Mouse (Mus musculus): Measurements from ENCODE around the gene Ttll10.

The Ttll10 gene

DNA sequence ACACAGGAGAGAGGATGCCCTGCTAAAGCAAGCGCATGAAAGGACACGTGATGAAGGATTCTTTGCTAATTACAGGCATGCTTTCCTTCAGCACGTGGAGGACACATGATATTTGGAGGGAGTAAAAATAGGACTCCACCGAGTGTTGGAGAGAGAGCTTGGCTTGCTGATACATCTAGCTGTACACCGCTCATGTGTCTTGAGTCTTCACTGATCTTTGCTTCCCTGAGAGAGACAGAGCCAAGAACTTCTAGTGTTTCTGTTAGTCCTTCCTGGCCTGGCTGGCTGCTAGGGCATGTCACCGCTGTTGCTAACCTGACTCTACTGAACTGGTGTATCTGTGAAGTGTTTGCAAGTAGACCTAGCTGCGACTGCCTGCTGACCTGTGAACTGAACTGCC, 35.0 kb downstream of the Ttll10 start:
- DNase-seq (ENCODE audit: low spot score), result no peak

DNA sequence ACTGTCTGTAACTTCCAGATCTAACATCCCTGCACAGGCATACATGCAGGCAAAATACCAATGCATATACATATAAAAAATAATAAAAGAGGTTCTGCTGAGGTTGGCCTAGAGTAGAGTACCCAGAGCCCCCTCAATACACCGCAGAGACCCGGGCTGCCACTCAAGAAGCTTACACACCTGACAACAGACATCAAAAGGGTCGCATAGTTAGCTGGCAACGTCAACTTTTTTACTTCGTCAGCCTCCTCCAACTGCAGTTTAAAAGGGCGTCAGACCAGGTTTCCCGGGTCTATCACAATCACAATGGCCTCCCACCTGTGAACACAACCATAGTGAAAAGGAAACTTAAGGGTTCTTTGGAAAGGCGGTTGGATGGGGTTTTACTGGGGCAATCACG, 35.7 kb downstream of the Ttll10 start:
- no peak for DNase-seq (ENCODE audit: low spot score)

DNA sequence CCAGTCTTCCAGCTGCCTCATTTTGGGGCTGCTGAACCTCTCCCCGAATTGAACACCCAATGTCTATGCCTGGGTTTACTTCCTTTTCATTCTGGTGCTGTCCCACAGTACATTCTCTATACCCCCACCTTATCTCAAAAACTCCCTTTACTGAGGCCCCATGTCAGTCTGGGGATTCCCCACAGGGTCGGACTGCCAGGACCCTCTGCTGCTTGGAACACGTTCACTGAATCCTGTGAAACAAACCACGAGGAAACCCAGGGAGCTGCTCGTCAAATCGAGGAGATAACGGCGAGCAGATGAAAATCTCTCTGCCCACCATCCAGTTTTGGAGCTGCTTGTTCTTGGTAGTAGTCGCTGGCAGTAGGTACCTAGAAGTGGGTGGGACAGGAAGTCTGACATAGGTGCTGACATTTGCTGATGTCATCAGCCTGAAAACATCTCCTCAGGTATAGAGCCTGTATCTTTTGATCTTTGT, 37.2 kb downstream of the Ttll10 start:
- no peak for DNase-seq (ENCODE audit: low spot score)

DNA sequence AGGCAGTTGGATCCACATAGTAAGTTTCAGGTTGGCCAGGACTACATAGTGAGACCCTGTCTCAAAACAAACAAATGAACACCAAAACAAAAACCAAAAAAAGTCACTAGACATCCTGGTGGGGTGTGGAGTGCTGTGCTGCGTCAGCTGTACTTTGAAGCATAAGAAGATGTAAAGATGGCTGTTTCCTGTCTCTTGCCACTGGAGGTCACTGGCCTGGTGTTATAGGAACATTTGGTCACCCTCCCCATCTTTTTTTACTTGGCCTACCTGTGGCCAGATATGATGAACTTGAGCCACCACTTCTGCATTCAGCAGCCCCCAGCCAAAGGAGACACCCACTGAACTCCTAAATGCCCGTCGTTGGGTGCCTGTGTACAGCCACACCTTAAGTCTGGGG, 37.8 kb downstream of the Ttll10 start:
- DNase-seq (ENCODE audit: low spot score), result no peak

DNA sequence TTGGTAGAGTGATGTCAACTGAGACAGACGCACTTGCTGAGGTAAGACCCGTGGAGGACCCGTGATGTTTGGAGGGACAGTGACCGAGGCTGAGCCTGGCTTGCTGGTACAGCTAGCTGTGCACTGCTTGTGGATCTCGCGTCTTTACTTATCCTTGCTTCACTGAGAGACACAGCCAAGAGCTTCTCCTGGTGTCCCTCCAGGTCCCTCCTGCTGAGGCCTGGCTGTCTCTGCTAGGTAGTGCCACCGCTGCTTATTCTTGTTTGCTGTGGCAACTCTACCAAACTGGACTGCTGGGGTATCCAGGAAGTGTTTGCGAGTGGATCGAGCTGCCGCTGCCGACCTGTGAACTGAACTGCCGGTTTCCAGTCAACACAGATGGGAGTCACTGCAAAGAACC, 39.4 kb downstream of the Ttll10 start:
- no peak for DNase-seq (ENCODE audit: low spot score)

DNA sequence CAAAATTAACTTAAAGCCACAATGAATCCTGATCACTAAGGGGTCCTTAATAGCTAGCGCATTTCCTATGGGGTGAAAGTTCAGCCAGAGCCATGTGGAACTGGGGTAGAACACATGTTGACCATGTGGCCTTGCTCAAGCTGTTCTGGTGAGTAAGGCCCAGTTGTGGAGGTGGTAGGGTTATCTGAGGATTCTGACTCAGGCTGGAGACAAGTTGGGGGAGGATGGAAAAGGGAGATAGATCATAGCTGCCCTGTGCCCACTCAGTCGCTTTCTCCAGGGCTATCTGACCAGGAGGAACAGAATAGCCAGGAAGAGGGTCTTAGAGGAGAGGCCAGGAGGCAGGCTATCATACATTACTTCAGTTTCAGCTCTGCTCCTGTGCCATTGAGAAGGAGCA, 44.8 kb downstream of the Ttll10 start:
- DNase-seq (ENCODE audit: low spot score), result no peak

DNA sequence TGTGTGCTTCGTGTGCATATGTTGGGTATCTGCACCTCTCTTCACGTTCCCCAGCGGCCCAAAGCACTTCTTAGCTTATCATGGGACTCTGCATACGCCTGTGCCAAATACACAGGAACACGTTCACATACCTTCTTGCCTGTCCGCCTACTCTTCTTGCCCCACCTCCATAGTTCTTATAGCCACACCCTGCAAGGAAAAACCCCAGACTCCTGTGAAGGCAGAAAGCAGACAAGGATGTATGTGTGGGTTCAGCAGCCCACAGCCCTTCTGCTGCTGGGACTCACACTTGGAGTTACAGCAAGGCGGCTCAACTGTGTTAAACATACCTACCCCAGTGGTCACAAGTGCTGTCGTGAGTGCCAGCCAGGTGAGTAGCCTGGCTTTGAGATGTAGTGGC, 45.6 kb downstream of the Ttll10 start, which contains the start of gene Tnfrsf4:
Tnfrsf4 (plus strand) TSS at position 207 of the 400 bp plus-strand sequence.
- DNase-seq (ENCODE audit: low spot score), result no peak

DNA sequence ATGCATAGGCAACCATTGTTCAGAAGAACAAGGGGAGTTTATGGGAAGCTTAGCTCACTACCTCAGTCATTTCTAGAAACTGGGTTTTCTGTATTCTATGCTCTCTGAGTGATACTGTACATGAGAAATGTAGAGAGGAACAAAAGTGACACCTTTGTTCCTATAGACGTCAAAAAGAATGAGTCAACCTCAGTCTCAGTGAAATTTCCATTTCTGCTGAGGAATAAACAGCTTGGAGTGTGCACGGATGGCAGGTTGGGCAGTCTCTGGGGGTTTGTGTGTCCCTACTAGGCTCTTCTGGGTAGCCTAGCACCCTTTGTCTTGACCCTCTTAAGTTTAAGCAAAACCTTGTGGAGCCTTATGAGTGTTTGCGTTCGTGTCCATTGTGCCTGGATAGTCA, 50.8 kb downstream of the Ttll10 start:
- DNase-seq (ENCODE audit: low spot score), result no peak

DNA sequence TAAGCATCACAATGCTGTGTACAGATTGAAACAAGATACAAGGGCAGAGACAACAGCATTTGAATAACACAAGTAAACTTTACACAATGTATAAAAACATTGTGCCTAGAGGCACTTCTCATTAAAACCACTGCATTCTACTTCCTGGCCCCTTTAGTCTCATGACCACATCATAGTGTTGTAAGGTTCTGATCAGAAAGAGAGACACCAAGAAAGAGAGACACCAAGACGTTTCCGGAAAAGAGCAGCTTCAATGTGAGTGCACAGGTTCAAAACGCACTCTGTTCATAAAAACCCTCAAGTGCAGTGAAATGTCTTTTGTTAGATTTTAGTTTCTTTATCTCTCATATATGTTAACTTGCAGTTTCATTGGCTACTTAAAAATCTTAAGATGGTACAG, 55.1 kb downstream of the Ttll10 start:
- DNase-seq (ENCODE audit: low spot score), result no peak

DNA sequence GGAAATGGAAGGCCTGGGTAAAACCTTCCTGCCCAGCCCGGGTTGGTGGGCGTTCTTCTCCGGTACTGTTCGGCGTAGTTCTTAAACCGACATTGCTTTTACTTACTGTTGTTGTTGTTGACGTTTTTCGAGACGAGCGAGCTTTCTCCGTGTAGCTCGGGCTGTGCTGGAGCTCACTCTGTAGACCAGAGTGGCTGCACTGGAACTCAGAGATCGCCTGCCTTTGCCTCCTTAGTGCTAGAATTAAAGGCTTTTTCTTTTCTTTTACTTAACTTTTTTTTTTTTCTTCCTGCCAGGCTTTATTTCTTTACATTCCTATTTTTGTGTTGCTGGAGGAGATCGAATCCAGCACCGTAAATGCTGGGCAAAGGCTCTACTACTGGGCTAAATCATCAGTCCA, 65.6 kb downstream of the Ttll10 start:
- DNase-seq (ENCODE audit: low spot score), result no peak

DNA sequence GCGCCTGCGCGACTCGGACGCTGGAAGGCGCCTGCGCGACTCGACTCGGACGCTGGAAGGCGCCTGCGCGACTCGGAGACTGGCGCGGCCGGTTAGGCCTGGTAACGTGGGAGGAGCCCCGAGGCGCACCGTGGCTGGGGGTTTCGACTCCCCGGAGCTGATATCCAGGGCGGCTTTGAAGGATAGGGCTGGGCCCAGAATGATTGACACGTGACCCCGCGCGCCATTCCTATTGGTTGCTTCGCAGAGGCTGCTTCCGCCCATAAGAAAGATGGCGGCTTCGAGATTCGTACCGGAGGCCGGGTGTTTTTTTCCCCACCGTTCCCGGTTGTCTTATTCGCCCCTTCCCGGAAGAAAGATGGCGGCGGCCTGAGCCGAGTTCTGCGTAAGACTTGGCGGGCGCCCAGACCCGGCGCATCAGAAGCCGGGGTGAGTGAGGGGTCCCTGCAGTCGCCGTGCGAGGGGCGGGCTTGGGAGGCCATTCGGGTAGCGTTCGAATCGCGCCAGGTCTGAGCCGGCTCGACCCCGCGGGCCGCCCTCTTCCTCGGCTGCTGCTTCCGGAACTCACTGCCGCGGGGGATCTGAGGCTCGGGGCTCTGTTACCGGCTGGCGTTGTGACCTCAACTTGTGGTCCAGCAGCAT, 66.2 kb downstream of the Ttll10 start:
- peak; percentile 96 for DNase-seq (ENCODE audit: low spot score)

DNA sequence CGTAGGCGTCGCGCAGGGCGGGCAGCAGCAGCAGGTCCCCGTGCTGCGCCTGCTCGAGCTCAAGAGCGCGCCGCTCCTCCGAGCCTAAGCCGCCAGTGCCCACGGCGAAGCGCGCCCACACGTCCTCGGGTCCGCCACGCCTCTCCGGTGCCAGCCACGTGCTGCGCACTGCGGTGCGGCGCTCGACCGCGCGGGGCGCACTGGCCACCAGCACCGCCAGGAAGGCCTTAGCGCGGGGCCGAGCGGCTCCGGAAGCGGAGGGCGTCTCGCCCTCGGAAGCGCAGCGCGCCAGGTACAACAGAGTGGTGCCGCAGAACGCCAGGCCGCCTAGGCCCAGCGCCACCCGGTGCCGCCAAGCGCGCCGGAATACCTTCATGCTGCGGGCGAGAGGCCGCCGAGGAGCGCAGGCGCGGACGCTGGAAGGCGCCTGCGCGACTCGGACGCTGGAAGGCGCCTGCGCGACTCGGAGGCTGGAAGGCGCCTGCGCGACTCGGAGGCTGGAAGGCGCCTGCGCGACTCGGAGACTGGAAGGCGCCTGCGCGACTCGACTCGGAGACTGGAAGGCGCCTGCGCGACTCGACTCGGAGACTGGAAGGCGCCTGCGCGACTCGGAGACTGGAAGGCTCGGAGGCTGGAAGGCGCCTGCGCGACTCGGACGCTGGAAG, 66.8 kb downstream of the Ttll10 start, which contains the start of the genes B3galt6 and Sdf4:
B3galt6 (minus strand) TSS at position 409 of the 665 bp plus-strand sequence.
Sdf4 (plus strand) TSS at position 632 of the 665 bp plus-strand sequence.
- peak; percentile 79 for DNase-seq (ENCODE audit: low spot score)

DNA sequence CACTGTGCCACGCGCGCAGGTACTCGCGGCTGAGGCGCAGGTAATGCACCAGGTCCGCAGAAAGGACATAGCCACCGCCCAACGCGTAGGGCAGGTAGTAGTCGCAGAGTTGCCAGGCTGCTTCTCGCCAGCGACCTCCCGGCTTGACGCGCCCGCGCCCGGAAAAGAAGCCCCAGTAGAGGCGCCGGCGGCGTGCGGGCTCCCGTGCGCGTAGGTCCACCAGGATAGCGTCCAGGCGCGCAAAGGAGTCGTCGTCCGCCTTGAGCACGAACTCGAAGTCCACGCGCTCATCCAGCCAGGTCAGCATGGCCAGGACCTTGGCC, 67.3 kb downstream of the Ttll10 start:
- DNase-seq (ENCODE audit: low spot score), result no peak

DNA sequence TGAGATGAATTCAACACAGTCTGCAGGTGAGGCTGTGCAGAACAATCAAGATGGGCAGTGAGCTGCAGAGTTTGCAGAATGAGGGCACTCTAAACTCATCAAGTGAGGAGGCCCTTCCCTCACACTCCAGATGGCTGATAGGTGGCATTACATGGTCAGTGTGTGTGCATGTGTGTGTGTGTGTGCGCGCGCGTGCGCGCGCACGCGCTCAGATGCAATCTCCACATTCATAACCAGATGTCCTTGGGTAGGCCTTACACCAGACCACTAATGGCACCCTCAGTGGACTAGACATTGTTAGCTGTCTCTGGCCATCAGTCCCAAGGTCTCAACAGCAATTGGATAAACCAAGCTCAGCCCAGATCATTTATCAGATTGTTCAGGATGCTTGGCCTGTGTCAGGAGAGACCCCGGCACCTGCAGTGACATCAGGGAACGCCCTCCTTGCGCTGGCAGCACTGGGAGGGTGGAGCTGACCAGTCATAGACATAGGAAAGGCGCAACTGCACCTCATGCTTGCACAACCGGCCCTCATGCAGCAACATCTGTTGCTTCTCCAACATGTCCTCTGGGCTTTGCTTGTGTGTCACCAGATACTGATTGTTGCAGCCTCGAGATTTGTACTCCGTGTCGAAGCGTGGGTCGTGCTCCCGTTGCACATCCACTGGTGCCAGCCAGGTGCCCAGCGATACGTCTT, 67.9 kb downstream of the Ttll10 start:
- peak; percentile 25 for DNase-seq (ENCODE audit: low spot score)
